Mouse (Mus musculus): Measurements from ENCODE around the gene Gm20807.
"Not testable (repeated sequence)": the region's sequence is repeated elsewhere in the genome, so short reads cannot be mapped to it uniquely, and the experiment has no call there.

Gene Gm20807

DNA sequence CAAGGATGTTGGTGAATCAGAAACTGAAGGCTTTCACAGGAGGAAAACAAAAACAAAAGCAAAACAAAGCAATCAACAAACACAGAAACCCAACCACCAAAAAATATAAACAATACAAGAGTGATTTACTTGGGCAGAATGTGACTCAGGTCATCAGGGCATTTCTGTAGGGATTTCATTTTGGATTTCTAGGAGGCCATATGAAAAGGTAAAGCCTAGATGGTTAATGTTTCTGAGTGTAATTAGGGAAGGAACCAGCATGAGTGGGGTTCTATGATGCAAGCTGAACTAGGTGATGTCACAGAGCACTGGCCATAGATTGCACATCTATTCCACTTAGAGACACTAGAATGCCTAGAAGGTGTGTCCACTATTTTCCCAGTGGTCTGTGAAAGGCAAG lies at the start of gene Gm20807:
Gene Gm20807, plus strand, starts transcription at position 301 of the 400 bp plus-strand sequence.
- DNase-seq (ENCODE audit: low spot score), result not testable (repeated sequence)

Data from left cerebral cortex, adult 11 months (tissue).